Mouse (Mus musculus) layer of hippocampus, adult 2 months (tissue): Measurements from ENCODE around the gene Midn. TPM values are rescaled to one million over a fixed set of nuclear protein-coding genes. Genes with fewer than 3 reads are reported as not detected.

Experiments used
- DNase-seq, 2 experiments: peaks; one replicate each; pipeline ENCODE4 v3.0.0; 2022; ENCODE audit warnings: low spot score in 2 of 2
- H3K27ac ChIP-seq: fragments of 200-600 bp; 2 replicates; pipeline ENCODE4 v1.8.1; 2022
- H3K4me3 ChIP-seq: fragments of 200-600 bp; 2 replicates; pipeline ENCODE4 v1.8.1; 2022; ENCODE audit warnings: mild to moderate bottlenecking
- CTCF ChIP-seq: fragments of 200-600 bp; conservative IDR thresholded peaks from 2 replicates; pipeline ENCODE4 v1.8.1; 2022; ENCODE audit warnings: antibody characterized with exemption, mild to moderate bottlenecking, moderate library complexity
- total RNA-seq, 2 experiments: library from RNA; stranded (reverse); gene quantifications; 2 replicates each; pipeline ENCODE4 v1.2.3; 2021

Midn gene
- total RNA-seq, 2 experiments from 2014 or later, result 53.1 to 54.5 TPM

GRCm38 (mm10) chr10:80175536-80176269 is 27.6 kb downstream of the Midn start:
- H3K27ac ChIP-seq, result no peak overlapping the region
- no peak overlapping the region for H3K4me3 ChIP-seq
- peak in 1 of 2 experiments; percentile 58 for DNase-seq
- peak; percentile 95 for TF ChIP-seq CTCF

GRCm38 (mm10) chr10:80176270-80176834 is 28.3 kb downstream of the Midn start:
- TF ChIP-seq CTCF, result no peak
- Histone ChIP-seq H3K4me3 (no peak overlapping the region), H3K27ac (no peak overlapping the region)
- no peak for DNase-seq

GRCm38 (mm10) chr10:80177441-80178279 is 29.6 kb downstream of the Midn start:
- H3K4me3 ChIP-seq, result no peak overlapping the region
- TF ChIP-seq CTCF, result no peak
- DNase-seq, result no peak
- no peak overlapping the region for H3K27ac ChIP-seq

- H3K27ac ChIP-seq, result peak within 1 kb of the TSS; percentile 93
- DNase-seq, result peak in 1 of 2 experiments; percentile 66
- TF ChIP-seq CTCF, result peak; percentile 27; the same call in 1 of the 2 replicates
- peak within 1 kb of the TSS; percentile 78 for H3K4me3 ChIP-seq
Measured at GRCm38 (mm10) chr10:80179068-80180051, 31.3 kb downstream of the Midn start, which contains the start of gene Efna2. Gene Efna2 (plus strand): TSS chr10:80179482.

- Histone ChIP-seq H3K4me3 (peak overlapping the region; percentile 78), H3K27ac (peak overlapping the region; percentile 93; the same call in 1 of the 2 replicates)
- TF ChIP-seq CTCF, result no peak
- no peak for DNase-seq
Measured at GRCm38 (mm10) chr10:80180288-80180687, 32.2 kb downstream of the Midn start.

GRCm38 (mm10) chr10:80180823-80181222 is 32.8 kb downstream of the Midn start:
- no peak overlapping the region for H3K27ac ChIP-seq
- H3K4me3 ChIP-seq, result no peak overlapping the region; the same call in 1 of the 2 replicates
- TF ChIP-seq CTCF, result no peak
- no peak for DNase-seq

- H3K27ac ChIP-seq, result no peak overlapping the region
- no peak for TF ChIP-seq CTCF
- no peak for DNase-seq
- H3K4me3 ChIP-seq, result no peak overlapping the region
Measured at GRCm38 (mm10) chr10:80182547-80182946, 34.5 kb downstream of the Midn start.

- H3K4me3 ChIP-seq, result no peak overlapping the region
- DNase-seq, result no peak
- TF ChIP-seq CTCF, result no peak
- no peak overlapping the region for H3K27ac ChIP-seq
Measured at GRCm38 (mm10) chr10:80186649-80187048, 38.6 kb downstream of the Midn start.

GRCm38 (mm10) chr10:80187739-80188138 is 39.7 kb downstream of the Midn start:
- no peak for TF ChIP-seq CTCF
- no peak for DNase-seq
- Histone ChIP-seq H3K4me3 (no peak overlapping the region), H3K27ac (no peak overlapping the region)

GRCm38 (mm10) chr10:80188453-80189024 is 40.5 kb downstream of the Midn start:
- DNase-seq, result no peak
- H3K4me3 ChIP-seq, result no peak overlapping the region
- H3K27ac ChIP-seq, result no peak overlapping the region
- no peak for TF ChIP-seq CTCF

GRCm38 (mm10) chr10:80189999-80190398 is 41.9 kb downstream of the Midn start:
- no peak for TF ChIP-seq CTCF
- H3K27ac ChIP-seq, result peak overlapping the region; percentile 92
- no peak for DNase-seq
- peak overlapping the region; percentile 54 for H3K4me3 ChIP-seq
